ENCODE assay signal across 8 mouse cellular contexts in genomic region chr7:16816475-16817122, GRCm38 (mm10). TPM values are rescaled to one million over a fixed set of nuclear protein-coding genes. Genes with fewer than 3 reads are reported as not detected.
A peak's percentile ranks its signal among the peaks of the same experiment; 100 is the strongest.
DNase-seq lines count a peak whose midpoint lies in the region; ATAC-seq and TF ChIP-seq lines count a peak whose summit lies in the region.

Gene Fkrp (minus strand): TSS chr7:16816732.

- DNase-seq in G1E (ENCODE audit: low spot score): peak; percentile 66
- DNase-seq in forebrain, embryonic 10.5 days (ENCODE audit: extremely low spot score, low spot score): peak; percentile 58
- DNase-seq in heart, postnatal 14 days: peak; percentile 70 to 77
- DNase-seq in layer of hippocampus, postnatal 10 days (ENCODE audit: low spot score in 2 of 2): peak; percentile 59 to 64
- peak; percentile 50 for DNase-seq in spleen, adult 12 weeks (ENCODE audit: low spot score)
- no peak for DNase-seq in frontal cortex, postnatal 36 days (ENCODE audit: low spot score in 2 of 2)

- H3K9me3 ChIP-seq in G1E (replicated peaks): no peaks in the 10 kb centered on the region
- no peaks in the 10 kb centered on the region for H3K9me3 ChIP-seq in forebrain, embryonic 10.5 days

- under 1% methylated on average over 64 of the region's 64 CpGs for WGBS in forebrain, embryonic 10.5 days
- 1% methylated on average over 50 of the region's 64 CpGs for WGBS in macrophage (ENCODE audit: missing documents)

- H3K4me3 ChIP-seq in G1E (ENCODE audit: low read depth, low read length): peak within 1 kb of the TSS; percentile 80
- peak within 1 kb of the TSS; percentile 96 for H3K4me3 ChIP-seq in bone marrow macrophage, adult 2 months (ENCODE audit: insufficient read depth, low read length)
- H3K4me3 ChIP-seq in forebrain, embryonic 10.5 days: peak within 1 kb of the TSS; percentile 98
- peak within 1 kb of the TSS; percentile 90 for H3K4me3 ChIP-seq in macrophage (ENCODE audit: inconsistent target)

- no peaks in the 10 kb centered on the region for H3K27me3 ChIP-seq in G1E (ENCODE audit: insufficient read depth, low read length)
- peaks cover 27% of the 10 kb centered on the region for H3K27me3 ChIP-seq in forebrain, embryonic 10.5 days (ENCODE audit: poor library complexity, severe bottlenecking)

- H3K36me3 ChIP-seq in G1E (replicated peaks): peaks cover 73% of the 10 kb centered on the region
- H3K36me3 ChIP-seq in forebrain, embryonic 10.5 days (replicated peaks): peaks cover 36% of the 10 kb centered on the region
- H3K36me3 ChIP-seq in macrophage (ENCODE audit: inconsistent target): 0 out of 2 replicates have a peak, but pooled peaks cover 5% of the 10 kb centered on the region

- peaks cover 63% of the 10 kb centered on the region for H3K4me1 ChIP-seq in G1E (ENCODE audit: insufficient read depth, low read depth, low read length)
- peaks cover 40% of the 10 kb centered on the region for H3K4me1 ChIP-seq in bone marrow macrophage, adult 2 months (ENCODE audit: control insufficient read depth, insufficient read depth, low read length)
- peaks cover 74% of the 10 kb centered on the region for H3K4me1 ChIP-seq in forebrain, embryonic 10.5 days

- TF ChIP-seq POLR2A in bone marrow macrophage, adult 2 months (IDR thresholded peaks at IDR 0.05; ENCODE audit: borderline replicate concordance, low read depth, low read length): no peak

- TF ChIP-seq CTCF in G1E (IDR thresholded peaks at IDR 0.05; ENCODE audit: low read depth, low read length): no peak
- no peak for TF ChIP-seq CTCF in bone marrow macrophage, adult 2 months (IDR thresholded peaks at IDR 0.05; ENCODE audit: low read depth, low read length)

- intact Hi-C loops in heart, postnatal 14 days (cut with DNase I): loop anchor here (5.0 kb wide), 1 partner anchor 106 kb away; the partner anchor contains the start of gene Calm3

- H3K79me2 ChIP-seq in macrophage (ENCODE audit: inconsistent target): peaks cover 47% of the 10 kb centered on the region

- ATAC-seq in G1E (ENCODE audit: extremely low read depth, insufficient number of reproducible peaks, low FRiP score, poor library complexity, severe bottlenecking): no peak

- peak within 1 kb of the TSS; percentile 46 for H3K27ac ChIP-seq in bone marrow macrophage, adult 2 months (ENCODE audit: insufficient read depth, low read depth, low read length)
- peak within 1 kb of the TSS; percentile 100 for H3K27ac ChIP-seq in forebrain, embryonic 10.5 days
- peak within 1 kb of the TSS; percentile 37; the same call in 1 of the 2 replicates for H3K27ac ChIP-seq in macrophage

RNA-seq across cellular contexts. Expression of gene Fkrp, which starts in this region (rescaled TPM):
- total RNA-seq in G1E (2014; fragmentation: Nextera tagmentation): 12.3 and 18.0 TPM in 2 replicates
- 10.5 and 11.3 TPM in 2 replicates for total RNA-seq in G1E (2017)
- polyA plus RNA-seq in G1E (2012): 30.6 and 32.9 TPM in 2 replicates
- polyA plus RNA-seq in bone marrow macrophage, adult 2 months (2012; ENCODE audit: insufficient read depth, insufficient read length, missing spikeins): 21.9 and 25.1 TPM in 2 replicates
- polyA plus RNA-seq in forebrain, embryonic 10.5 days (2016; fragmentation: Nextera tagmentation; extraction: Ambion mirVana): 26.3 and 27.2 TPM in 2 replicates
- 10 to 100 TPM; 42.8 to 45.5 TPM for total RNA-seq in heart, postnatal 14 days (2021)
- 10 to 100 TPM; 42.2 to 45.0 TPM for total RNA-seq in layer of hippocampus, postnatal 10 days (2021)
- total RNA-seq in macrophage (2018; cell fraction: chromatin; rRNA removed): 10 to 100 TPM in 24 of 26 experiments, 1 to 10 TPM in 2; 6.6 to 22.3 (median 15.6) TPM
- total RNA-seq in macrophage (2018; cell fraction: cytosol; rRNA removed): 10 to 100 TPM; 13.5 to 30.2 (median 19.0) TPM
- 10 to 100 TPM; 18.6 to 38.5 (median 25.3) TPM for total RNA-seq in macrophage (2018; cell fraction: nucleus; rRNA removed)
- 17.4 to 25.4 TPM (median 20.5 TPM) in 3 replicates for polyA plus RNA-seq in macrophage (2018)

Comparison
In these comparisons a context has a peak if more than half of its experiments do, and no peak if none do; other contexts are left out.
1. DNase-seq: peak in G1E (single experiment), forebrain, embryonic 10.5 days (single experiment), heart, postnatal 14 days (2 of 2), layer of hippocampus, postnatal 10 days (2 of 2) and spleen, adult 12 weeks (single experiment); none in frontal cortex, postnatal 36 days (0 of 2).
2. H3K27ac ChIP-seq: peak in every context shown above with its lines; median percentile 100 in forebrain, embryonic 10.5 days; 46 in bone marrow macrophage, adult 2 months; 37 in macrophage.
3. Peak in every context shown above with its lines, with median percentiles within 50 percentile points of each other: H3K4me3 ChIP-seq.